Mouse (Mus musculus): ENCODE results near the gene Zfhx3. TPM values are rescaled to one million over a fixed set of nuclear protein-coding genes. Genes with fewer than 3 reads are reported as not detected.

Gene Zfhx3
- polyA plus RNA-seq, 1 experiment from 2014 or later: 22.8 TPM

- no peak for ATAC-seq (ENCODE audit: low FRiP score)
- Histone ChIP-seq H3K4me1 (peaks cover 3% of the 10 kb centered on the region; the same call in 1 of the 2 replicates), H3K4me2 (no peak overlapping the region), H3K27ac (replicated peaks) (0 out of 2 replicates have a peak overlapping the region, but pooled peaks have one; percentile 3), H3K9me3 (replicated peaks) (no peaks in the 10 kb centered on the region), H3K4me3 (replicated peaks) (no peak overlapping the region), H3K9ac (replicated peaks) (no peak overlapping the region), H3K36me3 (no peaks in the 10 kb centered on the region), H3K27me3 (replicated peaks) (0 out of 2 replicates have a peak, but pooled peaks cover 3% of the 10 kb centered on the region)
- WGBS: 66% methylated on average over 3 of the region's 3 CpGs
These were observed 13.4 kb downstream of the Zfhx3 start for GRCm38 (mm10) chr8:107955887-107956286.

- Histone ChIP-seq H3K27me3 (replicated peaks) (0 out of 2 replicates have a peak, but pooled peaks cover 3% of the 10 kb centered on the region), H3K4me3 (replicated peaks) (no peak overlapping the region), H3K9ac (replicated peaks) (no peak overlapping the region), H3K27ac (replicated peaks) (no peak overlapping the region), H3K4me1 (peaks cover 3% of the 10 kb centered on the region; the same call in 1 of the 2 replicates), H3K9me3 (replicated peaks) (no peaks in the 10 kb centered on the region), H3K4me2 (no peak overlapping the region), H3K36me3 (no peaks in the 10 kb centered on the region)
- no peak for ATAC-seq (ENCODE audit: low FRiP score)
- 56% methylated on average over 8 of the region's 8 CpGs for WGBS
These were observed 15.1 kb downstream of the Zfhx3 start for GRCm38 (mm10) chr8:107957566-107957965.

GRCm38 (mm10) chr8:107960466-107960865 is 18.0 kb downstream of the Zfhx3 start:
- Histone ChIP-seq H3K9me3 (replicated peaks) (no peaks in the 10 kb centered on the region), H3K4me1 (peaks cover 3% of the 10 kb centered on the region; the same call in 1 of the 2 replicates), H3K4me2 (peak overlapping the region; percentile 17), H3K36me3 (no peaks in the 10 kb centered on the region), H3K27me3 (replicated peaks) (no peaks in the 10 kb centered on the region), H3K4me3 (replicated peaks) (no peak overlapping the region), H3K27ac (replicated peaks) (peak overlapping the region; percentile 65), H3K9ac (replicated peaks) (no peak overlapping the region)
- no peak for ATAC-seq (ENCODE audit: low FRiP score)
- 47% methylated on average over 11 of the region's 11 CpGs for WGBS

DNA sequence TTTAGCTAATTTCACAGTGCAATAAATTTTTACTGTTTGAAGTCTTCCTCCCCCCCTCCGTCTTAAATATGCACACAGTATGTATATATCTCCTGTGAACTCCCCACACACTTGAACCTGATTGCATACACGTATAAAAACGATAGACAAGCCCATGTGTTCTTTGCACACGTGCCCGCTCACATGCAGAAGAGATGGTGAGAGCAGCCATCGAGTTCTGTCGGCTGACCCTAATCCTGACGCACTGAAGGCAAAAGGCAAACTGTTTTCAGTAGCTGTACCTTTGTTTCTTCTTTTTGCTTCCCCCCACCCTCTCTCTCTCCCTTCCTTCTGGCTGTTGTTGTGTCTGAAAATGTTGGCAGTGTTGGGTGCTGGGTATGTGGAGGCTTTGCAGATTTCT is 18.4 kb downstream of the Zfhx3 start:
- WGBS: 54% methylated on average over 8 of the region's 8 CpGs
- Histone ChIP-seq H3K4me1 (peaks cover 3% of the 10 kb centered on the region; the same call in 1 of the 2 replicates), H3K27ac (replicated peaks) (peak overlapping the region; percentile 65), H3K36me3 (no peaks in the 10 kb centered on the region), H3K4me2 (peak overlapping the region; percentile 17; the same call in 1 of the 2 replicates), H3K27me3 (replicated peaks) (no peaks in the 10 kb centered on the region), H3K9me3 (replicated peaks) (no peaks in the 10 kb centered on the region), H3K9ac (replicated peaks) (no peak overlapping the region), H3K4me3 (replicated peaks) (no peak overlapping the region)
- ATAC-seq (ENCODE audit: low FRiP score): no peak

DNA sequence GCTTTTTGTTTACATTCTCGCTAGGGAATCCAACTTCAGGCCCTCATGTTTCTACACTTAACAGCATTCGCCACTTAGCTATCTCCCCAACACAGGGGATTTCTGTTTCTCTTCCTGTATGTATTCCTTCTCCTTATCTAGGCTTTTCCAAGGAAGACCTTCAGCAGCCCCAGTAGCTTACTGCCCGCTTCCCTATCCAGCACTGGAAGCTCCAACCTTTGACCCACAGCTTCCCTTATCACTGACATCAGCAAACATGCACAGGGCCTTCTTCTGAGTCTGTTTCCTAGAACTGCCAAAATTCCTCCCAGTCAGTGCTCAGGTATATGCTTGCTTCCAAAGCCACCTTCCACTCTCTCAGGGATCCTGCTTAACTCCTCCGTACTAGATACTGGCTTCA is 29.8 kb downstream of the Zfhx3 start:
- H3K4me1 ChIP-seq: no peaks in the 10 kb centered on the region
- no peak overlapping the region for H3K9ac ChIP-seq (replicated peaks)
- H3K4me2 ChIP-seq: no peak overlapping the region
- H3K27ac ChIP-seq (replicated peaks): no peak overlapping the region
- ATAC-seq (ENCODE audit: low FRiP score): no peak
- no peak overlapping the region for H3K4me3 ChIP-seq (replicated peaks)
- WGBS: 83% methylated on average over 4 of the region's 4 CpGs
- no peaks in the 10 kb centered on the region for H3K9me3 ChIP-seq (replicated peaks)
- no peaks in the 10 kb centered on the region for H3K36me3 ChIP-seq
- H3K27me3 ChIP-seq (replicated peaks): peaks cover 17% of the 10 kb centered on the region

DNA sequence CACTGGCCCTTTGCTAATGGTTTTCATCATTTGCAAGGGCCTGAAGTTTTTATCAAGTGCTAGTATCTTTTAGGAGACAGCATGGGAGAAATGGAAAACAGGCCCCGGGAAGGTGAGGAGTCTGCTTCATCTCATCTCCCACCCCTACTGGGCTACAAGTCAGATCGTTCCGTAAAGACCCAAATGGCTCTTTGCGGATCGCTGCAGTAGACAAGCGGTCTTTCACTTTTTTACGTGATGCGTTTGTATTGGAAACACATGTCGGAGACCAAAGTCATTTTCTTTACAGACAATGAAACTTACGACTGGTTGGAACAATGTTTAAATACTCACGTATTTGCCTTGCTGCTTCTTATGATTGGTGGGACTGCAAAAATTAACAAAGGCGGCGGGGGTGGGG is 32.0 kb downstream of the Zfhx3 start:
- H3K4me2 ChIP-seq: no peak overlapping the region
- 73% methylated on average over 13 of the region's 13 CpGs for WGBS
- H3K36me3 ChIP-seq: no peaks in the 10 kb centered on the region
- ATAC-seq (ENCODE audit: low FRiP score): no peak
- no peak overlapping the region for H3K9ac ChIP-seq (replicated peaks)
- peaks cover 17% of the 10 kb centered on the region for H3K27me3 ChIP-seq (replicated peaks)
- no peaks in the 10 kb centered on the region for H3K4me1 ChIP-seq
- no peak overlapping the region for H3K4me3 ChIP-seq (replicated peaks)
- H3K9me3 ChIP-seq (replicated peaks): no peaks in the 10 kb centered on the region
- H3K27ac ChIP-seq (replicated peaks): no peak overlapping the region

DNA sequence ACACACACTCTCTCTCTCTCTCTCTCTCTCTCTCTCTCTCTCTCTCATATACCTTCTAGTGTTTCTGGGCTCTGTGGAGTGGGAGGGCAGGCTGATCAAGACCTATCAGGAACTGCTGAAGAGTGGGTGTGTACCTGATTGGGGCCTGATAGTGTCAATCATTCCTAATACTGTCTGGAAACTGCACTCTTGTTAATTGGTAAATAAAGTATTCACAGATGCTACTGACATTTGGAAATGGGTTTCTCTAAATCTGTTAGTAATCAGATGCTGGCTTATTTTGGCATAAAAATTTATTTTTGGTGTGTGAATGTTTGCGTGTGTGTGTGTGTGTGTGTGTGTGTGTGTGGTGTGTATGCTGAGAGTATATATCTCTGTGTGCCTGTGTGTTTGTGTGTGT is 35.8 kb downstream of the Zfhx3 start:
- Histone ChIP-seq H3K9me3 (replicated peaks) (no peaks in the 10 kb centered on the region), H3K4me1 (peaks cover 4% of the 10 kb centered on the region), H3K36me3 (no peaks in the 10 kb centered on the region), H3K27ac (replicated peaks) (no peak overlapping the region), H3K4me2 (no peak overlapping the region), H3K9ac (replicated peaks) (no peak overlapping the region), H3K4me3 (replicated peaks) (no peak overlapping the region), H3K27me3 (replicated peaks) (peaks cover 20% of the 10 kb centered on the region)
- ATAC-seq (ENCODE audit: low FRiP score): no peak
- WGBS: 78% methylated on average over 1 of the region's 1 CpGs

DNA sequence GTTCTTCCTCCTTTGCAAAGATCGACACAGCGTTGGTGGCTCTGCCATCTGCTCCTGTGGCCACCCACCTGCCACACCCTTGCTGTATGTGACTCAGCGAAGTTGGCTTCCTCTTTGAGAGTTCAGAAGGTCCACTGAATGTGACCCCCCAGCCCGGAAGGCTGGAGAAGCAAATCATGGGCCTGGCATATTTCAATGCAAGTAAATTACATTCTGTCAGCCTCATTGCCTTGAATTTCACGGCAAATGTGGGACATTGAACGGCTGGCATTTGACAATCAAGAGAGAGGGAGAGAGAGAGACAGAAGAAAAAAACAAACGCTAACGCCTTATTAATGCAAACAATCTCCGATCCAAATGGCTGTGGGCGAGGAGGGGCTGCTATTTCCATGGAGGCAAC is 38.2 kb downstream of the Zfhx3 start:
- 19% methylated on average over 10 of the region's 10 CpGs for WGBS
- H3K27me3 ChIP-seq (replicated peaks): peaks cover 30% of the 10 kb centered on the region
- H3K4me3 ChIP-seq (replicated peaks): no peak overlapping the region
- no peaks in the 10 kb centered on the region for H3K36me3 ChIP-seq
- H3K9ac ChIP-seq (replicated peaks): no peak overlapping the region
- no peaks in the 10 kb centered on the region for H3K9me3 ChIP-seq (replicated peaks)
- H3K4me2 ChIP-seq: no peak overlapping the region
- H3K4me1 ChIP-seq: peaks cover 4% of the 10 kb centered on the region
- no peak overlapping the region for H3K27ac ChIP-seq (replicated peaks)
- ATAC-seq (ENCODE audit: low FRiP score): no peak

- peaks cover 22% of the 10 kb centered on the region for H3K27me3 ChIP-seq (replicated peaks)
- WGBS: 19% methylated on average over 15 of the region's 15 CpGs
- H3K9ac ChIP-seq (replicated peaks): no peak overlapping the region
- no peaks in the 10 kb centered on the region for H3K9me3 ChIP-seq (replicated peaks)
- no peaks in the 10 kb centered on the region for H3K36me3 ChIP-seq
- peaks cover 7% of the 10 kb centered on the region for H3K4me1 ChIP-seq
- no peak overlapping the region for H3K27ac ChIP-seq (replicated peaks)
- ATAC-seq (ENCODE audit: low FRiP score): peak; percentile 70
- H3K4me3 ChIP-seq (replicated peaks): no peak overlapping the region
- peak overlapping the region; percentile 44 for H3K4me2 ChIP-seq
These were observed 44.2 kb downstream of the Zfhx3 start for GRCm38 (mm10) chr8:107986629-107987028.

- H3K9ac ChIP-seq (replicated peaks): no peak overlapping the region
- H3K4me3 ChIP-seq (replicated peaks): no peak overlapping the region
- 94% methylated on average over 10 of the region's 10 CpGs for WGBS
- H3K9me3 ChIP-seq (replicated peaks): no peaks in the 10 kb centered on the region
- H3K27me3 ChIP-seq (replicated peaks): peaks cover 2% of the 10 kb centered on the region; the same call in 1 of the 2 replicates
- H3K27ac ChIP-seq (replicated peaks): no peak overlapping the region
- no peak overlapping the region for H3K4me2 ChIP-seq
- no peaks in the 10 kb centered on the region for H3K36me3 ChIP-seq
- no peak for ATAC-seq (ENCODE audit: low FRiP score)
- no peaks in the 10 kb centered on the region for H3K4me1 ChIP-seq
These were observed 56.4 kb downstream of the Zfhx3 start for GRCm38 (mm10) chr8:107998874-107999273.

DNA sequence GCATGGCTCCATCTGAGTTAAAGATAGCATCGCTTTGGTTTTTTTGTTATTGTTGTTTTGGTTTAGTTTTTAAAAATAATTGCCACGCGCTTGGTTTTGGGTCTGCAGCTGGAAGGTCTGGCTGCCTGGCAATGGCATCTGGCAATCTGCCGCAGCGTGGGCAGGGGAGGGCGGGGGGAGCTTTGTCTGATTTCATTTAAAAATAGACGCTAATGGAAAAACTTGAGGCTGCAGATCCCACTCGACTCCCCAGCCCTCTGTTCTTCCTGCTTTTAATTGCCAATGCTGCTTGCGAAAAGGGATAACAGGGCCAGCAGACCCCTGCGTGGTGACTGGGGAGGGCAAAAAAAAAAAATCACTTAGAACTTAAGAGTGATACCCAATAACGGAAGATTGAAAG is 69.1 kb downstream of the Zfhx3 start:
- Histone ChIP-seq H3K4me2 (no peak overlapping the region), H3K27ac (replicated peaks) (no peak overlapping the region), H3K9ac (replicated peaks) (no peak overlapping the region), H3K4me3 (replicated peaks) (no peak overlapping the region), H3K9me3 (replicated peaks) (no peaks in the 10 kb centered on the region), H3K27me3 (replicated peaks) (no peaks in the 10 kb centered on the region), H3K36me3 (no peaks in the 10 kb centered on the region), H3K4me1 (0 out of 2 replicates have a peak, but pooled peaks cover 4% of the 10 kb centered on the region)
- ATAC-seq (ENCODE audit: low FRiP score): no peak
- 79% methylated on average over 11 of the region's 11 CpGs for WGBS

DNA sequence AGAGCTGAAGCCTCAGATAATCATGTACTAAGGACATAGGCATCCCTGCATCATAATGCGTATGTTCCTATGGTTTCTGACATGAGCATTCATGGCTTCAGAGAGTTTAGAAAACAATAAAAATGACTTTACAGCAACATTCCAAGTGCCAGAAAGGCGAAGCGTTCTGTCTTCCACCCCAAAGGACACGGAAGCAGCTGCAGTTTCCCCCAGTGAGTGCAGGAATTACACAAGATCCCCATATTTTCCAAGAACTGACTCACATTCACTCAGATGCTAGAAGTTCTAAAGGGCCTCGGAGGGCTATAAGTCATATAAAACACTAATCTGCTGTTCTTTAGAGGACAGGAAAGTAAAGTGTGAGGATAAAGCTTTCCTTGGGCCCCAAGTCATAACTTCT is 75.3 kb downstream of the Zfhx3 start:
- Histone ChIP-seq H3K4me2 (no peak overlapping the region), H3K4me3 (replicated peaks) (no peak overlapping the region), H3K27ac (replicated peaks) (no peak overlapping the region), H3K9me3 (replicated peaks) (no peaks in the 10 kb centered on the region), H3K9ac (replicated peaks) (no peak overlapping the region), H3K27me3 (replicated peaks) (no peaks in the 10 kb centered on the region), H3K36me3 (no peaks in the 10 kb centered on the region), H3K4me1 (0 out of 2 replicates have a peak, but pooled peaks cover 4% of the 10 kb centered on the region)
- WGBS: 78% methylated on average over 5 of the region's 5 CpGs
- no peak for ATAC-seq (ENCODE audit: low FRiP score)
